Mouse (Mus musculus): ENCODE results near the gene Myo10.

Gene Myo10

DNA sequence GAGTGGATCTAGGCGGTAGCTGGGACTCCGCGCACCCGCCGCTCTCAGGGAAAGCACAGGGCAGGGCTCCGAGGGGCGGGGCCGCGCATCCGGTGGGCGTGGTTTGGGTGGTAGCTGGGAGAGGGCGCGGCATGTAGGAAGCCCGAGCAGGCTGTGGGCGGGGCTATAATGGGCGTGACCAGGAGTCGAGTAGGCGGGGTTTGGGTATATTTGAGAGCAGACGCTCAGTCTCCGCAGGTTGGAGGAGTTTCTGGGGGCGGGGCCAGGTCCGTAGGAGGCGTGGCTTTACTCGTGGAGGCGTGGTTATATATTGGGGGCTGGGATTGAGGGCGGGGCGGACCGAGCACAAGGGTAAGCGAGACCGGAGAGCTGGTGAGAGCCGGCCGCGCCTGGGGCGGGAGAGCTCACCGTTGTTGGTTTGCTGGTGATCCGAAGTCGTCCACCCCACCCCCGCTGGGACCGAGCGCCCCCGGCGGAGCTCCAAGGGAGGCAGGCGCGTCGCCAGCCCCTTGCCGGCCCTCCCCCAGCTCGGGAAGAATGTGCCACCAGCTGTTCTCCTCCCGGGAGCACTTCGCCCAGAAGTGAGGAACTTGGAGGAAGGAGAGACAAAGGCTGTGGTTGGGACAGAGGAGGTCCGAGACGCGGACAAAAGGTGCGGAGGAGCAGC, at the start of gene Myo10:
Myo10 (plus strand) TSS at position 326 of the 667 bp plus-strand sequence.
- peak; percentile 71 for ATAC-seq (ENCODE audit: insufficient number of reproducible peaks, low FRiP score, low TSS enrichment)

DNA sequence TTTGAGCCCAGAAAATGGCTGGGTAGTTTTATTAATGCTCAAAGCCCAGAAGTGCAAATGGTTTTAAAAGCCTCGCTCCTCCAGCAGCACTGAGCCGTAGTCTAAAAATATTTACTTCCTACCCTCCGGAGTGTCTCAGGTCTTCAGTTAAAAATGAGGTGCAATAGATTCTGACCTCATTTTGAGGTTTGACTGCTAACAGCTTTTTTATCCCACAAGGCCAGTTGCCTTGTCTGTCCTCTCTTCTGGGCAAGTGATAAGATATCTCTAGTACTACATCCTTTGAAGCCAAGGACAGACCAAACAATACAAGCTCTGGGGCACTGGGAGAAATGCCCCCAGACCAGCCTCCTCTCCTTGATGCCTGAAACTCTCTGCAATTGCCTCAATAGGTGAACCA, 49.2 kb upstream of the Myo10 start:
- ATAC-seq (ENCODE audit: insufficient number of reproducible peaks, low FRiP score, low TSS enrichment), result no peak

DNA sequence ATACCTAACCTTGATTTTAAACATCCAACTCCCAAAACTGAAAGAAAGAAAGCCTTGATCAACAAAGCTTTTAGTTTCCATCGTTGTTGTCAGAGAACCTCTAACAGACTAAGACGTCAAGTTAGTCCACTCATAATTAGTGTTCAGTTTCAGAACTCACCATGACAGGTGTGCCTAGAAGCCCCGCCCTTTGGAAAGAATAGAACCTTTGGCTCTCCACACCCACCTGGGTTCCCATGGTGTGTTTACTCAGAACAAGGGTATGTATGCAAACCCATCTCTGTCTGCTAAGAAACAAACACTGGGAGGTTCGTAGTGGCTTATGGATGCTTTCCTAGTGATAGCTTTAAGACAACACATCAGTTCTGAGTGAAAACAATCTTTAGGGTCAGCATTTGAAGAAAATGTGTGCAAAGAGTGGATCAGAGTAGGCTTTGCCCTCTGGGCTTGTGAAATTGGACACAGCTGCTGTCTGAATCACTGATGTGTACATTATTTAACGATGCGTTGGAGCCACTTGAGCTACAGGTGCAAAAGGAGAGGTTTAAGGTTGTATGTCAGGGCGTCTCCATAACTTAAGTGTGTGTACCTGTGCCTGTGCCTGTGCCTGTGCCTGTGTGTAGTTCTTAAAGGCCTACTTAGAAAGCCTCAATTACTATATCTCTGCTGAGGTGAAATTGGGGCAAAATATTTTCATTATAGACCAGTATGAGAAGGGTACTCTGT, 48.3 kb upstream of the Myo10 start:
- no peak for ATAC-seq (ENCODE audit: insufficient number of reproducible peaks, low FRiP score, low TSS enrichment)

DNA sequence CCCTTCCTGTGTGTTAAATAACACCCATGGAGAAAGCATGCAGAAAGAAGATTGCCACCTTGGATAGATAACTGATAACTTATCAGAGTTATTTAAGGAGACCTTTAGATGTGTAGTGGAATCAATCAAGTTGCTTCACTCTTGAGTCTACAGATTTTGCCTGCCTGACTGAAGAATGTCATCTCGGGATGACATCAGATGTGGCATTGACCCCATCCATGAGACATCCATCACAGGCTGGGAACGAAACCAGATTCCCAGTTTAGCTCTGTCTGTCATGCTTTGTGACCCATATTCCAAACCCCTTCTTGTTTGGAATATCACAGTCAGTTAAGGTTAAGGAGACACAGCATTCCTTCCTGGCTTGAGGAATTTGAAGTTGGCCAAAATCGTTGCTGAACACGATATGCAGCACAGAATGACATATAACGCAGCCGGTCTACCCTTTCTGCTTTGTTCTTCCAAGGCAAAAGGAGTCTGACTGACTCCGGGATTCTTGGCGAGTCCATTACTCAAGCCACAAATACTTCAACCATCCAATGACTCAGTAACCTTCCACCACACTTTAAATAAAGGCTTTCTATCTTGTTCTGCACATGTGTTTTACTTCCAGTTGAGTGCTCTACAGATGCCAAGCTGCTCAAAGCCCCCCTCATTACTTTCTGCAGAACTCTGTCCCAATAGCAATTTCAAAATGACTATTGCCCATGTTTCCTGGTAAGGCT, 44.8 kb upstream of the Myo10 start:
- no peak for ATAC-seq (ENCODE audit: insufficient number of reproducible peaks, low FRiP score, low TSS enrichment)

DNA sequence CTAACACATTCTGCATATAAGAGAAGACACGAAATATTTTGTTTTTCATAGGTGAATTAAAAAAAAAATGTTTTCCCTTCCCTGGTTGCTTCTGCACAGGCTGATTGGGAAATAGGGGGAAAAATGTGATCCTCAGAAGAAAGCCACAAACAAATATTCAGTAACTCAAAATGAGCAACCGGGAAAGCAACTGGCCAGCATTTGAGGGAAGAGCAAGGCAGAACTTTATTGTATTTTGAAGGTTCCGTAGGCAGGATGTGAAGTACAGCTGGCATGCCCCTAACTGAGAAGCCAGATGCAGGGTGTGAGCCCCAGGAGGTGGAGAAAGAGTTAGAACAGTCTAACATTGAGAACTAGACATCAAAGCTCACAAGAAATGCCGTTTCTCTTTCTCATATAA, 44.0 kb upstream of the Myo10 start:
- ATAC-seq (ENCODE audit: insufficient number of reproducible peaks, low FRiP score, low TSS enrichment), result no peak

DNA sequence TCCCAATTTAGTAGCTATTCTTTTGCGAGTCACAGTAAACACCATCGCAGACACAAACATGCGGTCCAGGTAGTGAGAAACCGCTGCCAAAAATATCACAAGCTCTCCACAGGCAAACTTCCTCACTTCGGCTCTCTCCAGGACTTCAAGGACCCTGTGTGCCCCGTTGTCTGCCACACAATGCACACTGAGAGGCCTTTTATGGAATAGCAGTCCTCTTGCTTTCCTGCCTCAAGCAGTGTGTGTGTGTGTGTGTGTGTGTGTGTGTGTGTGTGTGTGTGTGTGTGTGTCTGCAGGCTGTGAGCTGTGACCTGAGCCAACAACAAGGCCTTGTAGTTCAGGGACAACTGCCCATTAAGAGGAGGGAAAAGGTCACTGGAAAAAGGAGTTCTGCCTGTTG, 41.6 kb upstream of the Myo10 start:
- no peak for ATAC-seq (ENCODE audit: insufficient number of reproducible peaks, low FRiP score, low TSS enrichment)

DNA sequence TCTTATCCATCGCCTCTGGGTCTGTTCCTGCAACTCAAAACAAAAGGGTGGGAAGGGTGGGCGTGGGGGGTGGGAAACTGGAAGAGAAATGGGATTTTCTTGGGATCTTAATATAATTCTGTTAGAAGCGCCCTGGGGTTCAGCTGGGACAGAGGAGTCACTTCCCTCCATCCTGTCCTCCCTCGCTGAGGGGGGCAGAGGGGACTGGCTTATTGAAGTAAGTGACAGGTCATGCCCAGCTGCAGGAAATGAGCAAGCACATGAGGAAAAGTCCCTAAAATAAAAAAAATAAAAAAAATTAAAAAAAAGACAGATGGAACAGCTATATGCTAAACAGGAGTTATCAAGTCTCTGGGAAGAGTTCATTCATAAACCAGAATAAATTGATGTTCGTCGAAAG, 40.3 kb upstream of the Myo10 start:
- no peak for ATAC-seq (ENCODE audit: insufficient number of reproducible peaks, low FRiP score, low TSS enrichment)

DNA sequence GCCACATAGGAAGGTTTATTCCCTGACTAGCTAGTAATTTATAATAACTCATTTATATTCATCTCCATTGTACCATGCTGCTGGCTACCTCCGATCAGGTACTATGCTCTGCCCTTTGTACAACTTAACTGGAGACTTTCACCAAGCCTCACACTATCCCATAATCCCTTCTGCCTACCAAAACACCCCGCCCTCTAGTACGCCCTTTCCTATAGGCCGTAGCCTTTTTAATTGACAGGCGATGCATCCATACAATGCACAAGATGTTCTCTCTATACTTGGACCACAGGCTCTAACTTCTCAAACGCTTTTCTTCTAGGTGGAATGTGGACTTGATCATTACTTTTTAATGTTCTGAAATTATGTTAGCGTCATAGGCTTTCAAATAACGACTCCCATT, 39.0 kb upstream of the Myo10 start:
- ATAC-seq (ENCODE audit: insufficient number of reproducible peaks, low FRiP score, low TSS enrichment), result no peak

DNA sequence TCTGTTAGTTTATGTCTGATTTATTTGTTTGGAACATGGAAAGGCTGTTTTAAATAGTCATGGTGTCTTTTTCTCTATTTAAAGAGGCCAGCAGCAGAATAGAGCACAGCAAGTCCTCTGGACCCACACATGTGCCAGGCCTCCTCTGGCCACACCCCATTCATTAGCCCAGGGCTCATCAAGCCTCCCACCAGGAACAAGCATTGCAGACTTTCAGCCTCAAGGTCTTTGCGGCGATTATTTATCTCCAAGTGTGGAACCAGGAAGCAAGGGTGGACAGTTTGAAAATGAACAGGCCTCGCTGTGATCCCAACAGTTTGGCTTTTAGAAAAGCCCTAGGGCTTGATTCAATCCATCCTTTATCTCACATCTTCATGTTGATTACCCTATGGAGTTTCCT, 35.5 kb upstream of the Myo10 start:
- no peak for ATAC-seq (ENCODE audit: insufficient number of reproducible peaks, low FRiP score, low TSS enrichment)

DNA sequence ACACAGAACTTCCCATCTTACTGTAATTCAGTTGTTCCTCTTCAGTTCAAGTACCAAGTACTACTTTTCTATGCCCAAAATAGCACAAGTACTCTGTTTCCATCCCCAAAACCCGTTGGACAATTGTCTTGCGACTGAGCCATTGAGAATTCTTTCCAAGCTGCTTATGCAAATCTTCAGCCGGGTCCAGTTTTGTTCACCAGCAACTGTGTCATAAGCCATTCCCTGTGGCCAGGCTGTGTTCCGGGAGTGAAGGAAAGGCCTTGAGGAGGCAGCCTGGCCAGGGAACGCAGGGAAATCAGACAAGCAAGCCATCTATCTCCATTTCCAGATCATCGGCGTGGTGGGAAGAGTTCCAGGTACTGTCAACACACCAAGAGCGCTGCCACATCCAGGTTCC, 34.4 kb upstream of the Myo10 start:
- ATAC-seq (ENCODE audit: insufficient number of reproducible peaks, low FRiP score, low TSS enrichment), result no peak

DNA sequence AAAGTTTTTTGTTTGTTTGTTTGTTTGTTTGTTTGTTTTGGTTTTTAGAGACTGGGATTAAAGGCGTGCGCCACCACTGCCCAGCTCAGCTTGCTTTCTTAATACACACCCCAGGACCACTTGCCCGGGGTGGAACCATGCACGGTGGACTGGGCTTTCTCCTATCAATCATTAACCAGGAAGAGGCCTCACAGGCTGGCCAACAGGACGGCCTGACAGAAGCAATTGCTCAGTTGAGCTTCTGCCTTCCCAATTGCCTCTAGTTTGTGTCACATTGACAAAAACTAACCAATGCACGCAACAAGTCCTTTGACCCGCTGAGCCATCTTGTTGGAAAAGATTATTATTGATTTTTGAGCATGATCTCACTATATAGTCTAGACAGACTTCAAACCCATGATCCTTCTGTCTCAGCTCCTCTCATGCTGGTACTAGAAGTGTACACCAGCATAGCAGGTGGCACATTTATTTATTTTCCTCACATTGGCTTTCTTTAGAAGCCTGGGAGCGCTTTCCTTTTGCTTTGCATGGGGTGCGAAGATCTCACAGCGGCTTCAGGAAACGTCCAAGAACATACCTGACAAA, 32.9 kb upstream of the Myo10 start:
- peak; percentile 14 for ATAC-seq (ENCODE audit: insufficient number of reproducible peaks, low FRiP score, low TSS enrichment)

DNA sequence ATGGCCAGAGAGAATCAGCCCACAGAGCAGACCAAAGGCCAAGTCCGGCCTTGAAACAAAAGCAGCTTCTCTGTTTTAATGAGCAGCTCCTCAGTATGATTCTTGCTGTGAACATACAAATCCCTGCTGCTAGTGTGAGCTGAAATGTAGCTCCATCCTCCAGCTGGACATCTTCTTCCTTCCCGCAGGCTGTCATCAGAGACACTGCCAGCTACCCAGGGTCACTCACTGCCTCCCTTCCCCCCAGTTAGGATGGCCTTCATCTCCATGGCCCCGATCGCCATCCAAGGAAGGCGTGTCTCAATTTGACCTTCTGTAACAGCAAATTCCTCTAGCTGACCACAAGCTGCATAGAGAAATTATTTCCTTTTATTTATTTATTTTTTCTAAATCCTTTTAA, 32.4 kb upstream of the Myo10 start:
- peak; percentile 81 for ATAC-seq (ENCODE audit: insufficient number of reproducible peaks, low FRiP score, low TSS enrichment)

DNA sequence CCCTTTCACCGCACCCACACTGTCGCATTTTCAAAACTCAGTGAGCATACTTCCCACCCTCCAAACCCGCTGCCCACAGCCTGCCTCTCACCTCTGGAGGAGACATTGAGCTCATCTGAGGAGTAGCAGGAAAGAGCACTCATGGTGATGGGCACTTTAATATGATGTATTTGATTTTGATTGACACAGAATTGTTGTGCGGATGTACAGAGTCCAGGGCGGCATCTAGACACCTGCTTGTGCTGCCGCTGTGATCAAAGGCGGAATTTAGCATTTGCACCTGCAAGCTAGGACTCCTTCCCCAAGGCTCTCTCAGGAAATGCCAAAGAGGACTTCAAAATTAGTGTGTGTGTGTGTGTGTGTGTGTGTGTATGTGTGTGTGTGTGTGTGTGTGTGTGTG, 31.4 kb upstream of the Myo10 start:
- ATAC-seq (ENCODE audit: insufficient number of reproducible peaks, low FRiP score, low TSS enrichment), result no peak

DNA sequence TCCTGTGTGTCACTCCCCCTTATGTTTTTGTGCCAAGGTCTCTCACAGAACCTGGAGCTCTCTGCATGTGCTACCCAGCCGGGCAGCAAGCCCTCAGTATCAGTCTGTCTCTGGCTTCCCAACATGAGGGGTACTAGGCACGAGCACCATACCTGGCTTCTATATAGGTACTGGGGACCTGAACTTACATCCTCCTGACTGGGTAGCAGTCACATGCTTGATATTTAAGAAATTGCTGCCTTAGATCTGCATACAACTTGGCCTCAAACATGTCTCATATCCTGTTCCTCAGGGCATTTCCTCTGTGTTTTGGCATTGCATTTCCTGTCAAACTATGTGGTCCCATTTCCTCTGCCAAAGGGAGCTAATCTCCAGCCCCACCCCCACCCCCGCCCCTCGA, 30.4 kb upstream of the Myo10 start:
- no peak for ATAC-seq (ENCODE audit: insufficient number of reproducible peaks, low FRiP score, low TSS enrichment)

DNA sequence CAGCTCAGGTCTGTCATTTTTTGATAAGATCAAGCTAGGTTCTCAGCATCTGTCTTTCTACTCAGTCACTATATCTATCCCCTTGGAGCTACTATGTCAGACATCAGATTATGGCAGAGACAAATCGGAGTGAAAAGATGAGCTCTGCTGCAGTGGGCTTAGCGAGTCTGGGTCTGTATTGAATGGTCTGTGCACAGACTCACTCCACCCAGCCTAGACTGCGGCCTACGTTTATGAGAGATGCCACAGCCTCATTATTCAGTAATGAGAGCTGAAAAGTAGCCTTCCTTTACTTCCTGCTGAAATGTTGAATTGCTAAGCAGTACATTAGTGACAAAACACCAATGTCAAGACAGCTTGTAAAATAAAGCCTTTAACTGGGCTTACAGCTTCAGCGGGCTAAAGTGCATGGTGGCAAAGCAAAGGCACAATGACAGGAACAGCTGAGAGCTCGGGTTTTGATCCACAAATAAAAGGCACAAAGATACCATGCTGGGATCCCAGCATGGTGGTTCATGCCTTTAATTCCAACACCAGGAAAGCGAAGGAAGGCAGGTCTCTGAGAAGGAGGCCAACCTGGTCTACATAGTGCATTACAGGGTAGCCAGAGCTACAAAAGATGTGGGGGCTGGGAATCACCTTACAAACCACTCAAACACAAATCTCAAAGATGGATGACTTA, 28.7 kb upstream of the Myo10 start:
- ATAC-seq (ENCODE audit: insufficient number of reproducible peaks, low FRiP score, low TSS enrichment), result no peak

DNA sequence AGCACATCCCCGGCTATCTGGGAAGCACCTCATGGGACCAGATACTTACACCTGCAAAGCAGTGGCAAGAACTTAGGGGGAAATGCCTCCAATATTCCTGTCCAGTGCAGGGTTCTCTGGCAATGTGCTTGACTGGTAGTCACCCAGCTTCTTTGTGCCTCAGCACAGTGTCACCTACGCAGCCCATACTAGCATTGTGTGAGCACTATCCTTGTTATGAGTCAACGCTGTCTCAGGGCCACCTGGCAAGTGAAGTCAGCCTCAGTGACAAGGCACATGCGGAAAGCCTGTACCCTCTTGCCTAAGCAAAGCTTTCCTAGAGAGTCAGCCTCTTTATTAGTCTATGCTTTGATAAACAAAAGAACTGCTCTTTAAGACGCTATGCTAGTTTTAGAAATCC, 24.0 kb upstream of the Myo10 start:
- ATAC-seq (ENCODE audit: insufficient number of reproducible peaks, low FRiP score, low TSS enrichment), result no peak

DNA sequence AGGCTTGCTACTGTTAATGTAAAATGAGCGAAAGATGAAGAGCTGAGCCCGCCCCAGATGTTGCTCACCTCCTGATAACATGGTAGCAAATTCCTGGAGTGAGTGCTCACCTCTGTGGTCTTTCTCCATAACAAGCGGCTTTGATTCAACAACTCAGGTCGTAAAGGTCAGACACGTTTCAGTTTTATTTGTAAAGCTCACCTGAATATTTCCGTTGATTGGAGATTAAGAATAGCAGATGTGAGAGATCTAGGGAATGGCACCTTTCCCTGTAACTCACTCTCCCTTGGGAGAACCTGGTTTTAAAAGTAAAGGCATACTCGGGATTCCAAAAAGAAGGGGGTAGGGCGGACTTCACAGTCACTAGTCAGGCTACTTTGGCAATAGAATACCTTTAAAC, 20.0 kb upstream of the Myo10 start:
- ATAC-seq (ENCODE audit: insufficient number of reproducible peaks, low FRiP score, low TSS enrichment), result no peak

DNA sequence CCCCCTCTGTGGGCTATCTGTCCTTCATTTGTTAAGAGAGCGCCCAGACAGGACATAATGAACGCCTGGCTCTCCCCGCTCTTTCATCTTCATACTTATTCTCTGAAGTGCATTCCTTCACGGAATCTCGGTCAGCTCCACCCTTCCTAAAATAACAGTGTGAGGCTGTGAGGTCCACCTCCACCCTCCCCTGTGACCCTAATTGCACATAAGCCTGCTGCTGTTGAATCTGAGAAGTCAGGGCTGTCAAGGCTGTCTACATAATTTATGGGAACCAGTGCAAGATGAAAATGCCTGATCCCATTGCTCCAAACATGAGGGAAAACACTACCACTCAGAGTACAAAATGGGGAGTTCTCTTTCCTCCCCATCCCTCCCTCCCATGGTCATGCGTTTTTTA, 19.0 kb upstream of the Myo10 start:
- no peak for ATAC-seq (ENCODE audit: insufficient number of reproducible peaks, low FRiP score, low TSS enrichment)

DNA sequence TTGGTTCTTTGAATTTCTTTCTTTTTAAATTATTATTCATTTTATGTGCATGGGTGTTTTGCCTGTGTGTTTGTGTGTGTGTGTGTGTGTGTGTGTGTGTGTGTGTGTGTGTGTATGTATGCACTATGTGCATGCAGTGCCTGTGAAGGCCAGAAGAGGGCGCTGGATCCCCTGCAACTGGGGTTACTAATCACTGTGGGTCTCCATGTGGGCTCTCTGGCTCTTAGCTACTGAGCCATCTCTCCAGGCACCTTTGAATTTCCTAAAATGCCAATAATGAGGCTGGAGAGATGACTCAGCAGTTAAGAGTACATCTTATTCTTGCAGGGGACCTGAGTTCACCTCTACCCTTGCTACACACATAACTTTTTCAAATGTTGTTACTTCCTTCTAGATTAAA, 18.1 kb upstream of the Myo10 start:
- no peak for ATAC-seq (ENCODE audit: insufficient number of reproducible peaks, low FRiP score, low TSS enrichment)

DNA sequence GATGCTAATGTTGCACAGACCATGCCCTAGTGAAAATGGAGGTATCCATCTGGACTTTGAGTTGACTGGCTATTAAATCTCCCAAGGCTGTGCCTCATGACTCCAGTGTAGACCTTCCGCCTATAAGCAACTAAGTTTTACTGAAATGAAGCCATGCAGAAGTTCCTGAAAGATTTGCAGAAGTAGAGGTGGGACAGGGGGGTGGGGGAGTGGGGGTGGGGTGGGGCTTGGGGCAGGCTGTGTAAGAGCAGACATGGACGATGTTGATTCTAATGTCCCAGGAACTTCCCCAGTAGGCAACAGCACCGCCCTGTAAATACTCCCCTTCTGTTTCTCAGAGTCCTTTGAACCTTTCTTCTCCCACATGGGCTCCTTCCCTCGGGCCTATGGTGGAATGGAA, 16.9 kb upstream of the Myo10 start:
- ATAC-seq (ENCODE audit: insufficient number of reproducible peaks, low FRiP score, low TSS enrichment), result no peak

DNA sequence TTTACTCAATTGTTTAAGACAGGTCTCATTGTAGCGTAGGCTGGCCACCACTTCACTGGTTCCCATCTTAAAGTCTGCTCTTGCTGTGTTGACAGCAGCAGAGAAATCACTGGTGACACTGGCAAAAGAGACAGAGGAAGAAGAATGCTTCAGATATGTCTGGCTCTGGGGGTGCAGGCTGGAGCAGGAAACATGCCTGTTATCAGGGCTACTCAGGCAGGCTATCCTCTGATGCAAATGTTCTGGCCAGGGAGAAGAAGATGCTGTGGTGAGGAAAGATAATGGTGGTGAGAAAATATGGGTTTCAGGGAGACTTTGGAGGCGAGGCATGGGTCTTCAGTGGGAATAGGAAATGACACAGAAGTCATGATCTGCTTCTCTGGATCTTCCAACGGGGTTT, 13.6 kb upstream of the Myo10 start:
- ATAC-seq (ENCODE audit: insufficient number of reproducible peaks, low FRiP score, low TSS enrichment), result no peak
